Mouse (Mus musculus) liver, adult 2 months (tissue): ENCODE measurements around the gene Homez. TPM values are rescaled to one million over a fixed set of nuclear protein-coding genes. Genes with fewer than 3 reads are reported as not detected.

ENCODE experiments used
- DNase-seq: peaks from one replicate; pipeline ENCODE4 v3.0.0-alpha.2; 2011; ENCODE audit warnings: low read depth, low spot score; ENCODE audit errors: extremely low read depth
- H3K27ac ChIP-seq: fragments of 200-500 bp; replicated peaks from 2 replicates; pipeline ENCODE4 v1.5.1; 2012; ENCODE audit warnings: low read depth, mild to moderate bottlenecking, control low read depth, inconsistent platforms, low read length; ENCODE audit not compliant: insufficient read depth
- H3K27me3 ChIP-seq: fragments of 200-500 bp; 2 replicates; pipeline ENCODE4 v1.6.1; 2012; ENCODE audit warnings: mild to moderate bottlenecking, moderate library complexity, low read length, inconsistent platforms; ENCODE audit not compliant: control insufficient read depth, insufficient read depth
- H3K36me3 ChIP-seq: fragments of 200-500 bp; 2 replicates; pipeline ENCODE4 v1.6.1; 2012; ENCODE audit warnings: low read length, inconsistent platforms; ENCODE audit not compliant: control insufficient read depth, insufficient read depth
- H3K4me1 ChIP-seq: fragments of 200-500 bp; 2 replicates; pipeline ENCODE4 v1.6.1; 2011; ENCODE audit warnings: low read length; ENCODE audit not compliant: control insufficient read depth, insufficient read depth
- H3K4me3 ChIP-seq: fragments of 200-500 bp; 2 replicates; pipeline ENCODE4 v1.5.1; 2011; ENCODE audit warnings: low read depth, mild to moderate bottlenecking, control low read depth, low read length, moderate library complexity; ENCODE audit not compliant: insufficient read depth
- H3K79me2 ChIP-seq: fragments of 200-500 bp; 2 replicates; pipeline ENCODE4 v1.6.1; 2012; ENCODE audit warnings: inconsistent platforms, mild to moderate bottlenecking, low read length, moderate library complexity; ENCODE audit not compliant: control insufficient read depth, insufficient read depth
- H3K9ac ChIP-seq: fragments of 200-500 bp; 2 replicates; pipeline ENCODE4 v1.6.1; 2012; ENCODE audit warnings: low read depth, mild to moderate bottlenecking, control low read depth, inconsistent platforms, low read length
- CTCF ChIP-seq: fragments of 200-500 bp; IDR thresholded peaks from 2 replicates; pipeline ENCODE4 v1.5.1; 2011; ENCODE audit warnings: low read depth, low read length, control low read depth
- POLR2A ChIP-seq: fragments of 200-500 bp; IDR thresholded peaks from 2 replicates; pipeline ENCODE4 v1.6.1; 2011; ENCODE audit warnings: low read length, control low read depth; ENCODE audit not compliant: insufficient read depth; ENCODE audit errors: extremely low read depth
- WGBS: fragments of 180-500 bp; shearing (Covaris S2); methylation state at CpG from one replicate; pipeline ENCODE4 v1.1.7; 2018; 5-methylcytosine and 5-hydroxymethylcytosine counted together
- polyA plus RNA-seq: library from polyadenylated mRNA; depleted of rRNA; stranded (reverse); fragments of >200 nt; gene quantifications from 2 replicates; pipeline ENCODE4 v1.2.3, GENCODE M21; 2012; rRNA removed
- total RNA-seq: library from RNA; depleted of rRNA; stranded (reverse); fragments of >200 nt; gene quantifications from 2 replicates; pipeline ENCODE4 v1.2.3, GENCODE M21; 2014; rRNA removed

The Homez gene
- total and polyA plus RNA-seq, 2 experiments = 2.1 to 2.5 TPM

DNA sequence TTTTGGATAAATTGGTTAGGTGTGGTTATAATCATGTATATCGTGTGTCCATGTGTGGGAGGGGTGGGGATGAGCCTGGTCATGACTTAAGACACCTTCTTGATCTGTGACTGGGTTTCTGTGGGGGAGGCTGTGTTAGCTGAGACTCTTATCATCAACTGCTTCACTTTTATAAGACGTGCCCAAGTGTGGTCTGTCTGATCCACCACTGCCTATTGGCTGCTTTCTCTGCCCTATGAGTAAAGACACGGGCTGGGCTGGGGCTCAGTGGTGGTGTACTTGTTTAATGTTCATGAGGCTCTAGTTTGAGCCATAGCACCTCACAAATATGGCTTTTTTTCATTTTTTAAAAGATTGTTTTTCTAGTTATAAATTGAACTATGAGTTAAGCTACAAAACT, 55.0 kb downstream of the Homez start:
- no peak for TF ChIP-seq POLR2A
- TF ChIP-seq CTCF = no peak
- 78% methylated on average over 3 of the region's 3 CpGs for WGBS
- Histone ChIP-seq H3K79me2 (no peaks in the 10 kb centered on the region), H3K27ac (no peak overlapping the region), H3K36me3 (no peaks in the 10 kb centered on the region), H3K4me1 (no peaks in the 10 kb centered on the region), H3K9ac (no peak overlapping the region), H3K27me3 (no peaks in the 10 kb centered on the region), H3K4me3 (no peak overlapping the region)
- no peak for DNase-seq

DNA sequence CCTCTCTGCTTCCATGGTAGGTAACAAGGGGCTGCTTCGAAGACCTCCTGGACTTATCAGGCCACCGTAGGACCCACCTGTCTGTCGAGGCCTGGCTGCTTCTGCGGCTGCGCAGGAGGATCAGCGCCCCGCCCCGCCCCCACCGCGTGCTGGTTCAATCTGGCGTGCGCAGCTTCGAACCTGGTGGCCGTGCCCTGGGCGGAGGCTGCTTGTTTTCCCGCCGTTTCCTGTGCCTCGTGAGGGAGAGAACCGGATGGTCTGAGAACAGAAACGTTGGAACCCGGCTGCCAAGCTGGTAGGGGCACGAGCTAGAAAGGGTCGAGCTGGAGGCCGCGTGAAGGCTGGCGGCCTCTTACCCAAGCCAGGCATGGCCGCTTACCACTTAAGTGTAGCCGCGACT, 56.8 kb downstream of the Homez start, which contains the start of gene Rnf212b:
Gene Rnf212b, plus strand, starts transcription at position 151 of the 400 bp plus-strand sequence.
- Histone ChIP-seq H3K27me3 (no peaks in the 10 kb centered on the region), H3K36me3 (no peaks in the 10 kb centered on the region), H3K9ac (no peak within 1 kb of the TSS), H3K4me1 (no peaks in the 10 kb centered on the region), H3K79me2 (no peaks in the 10 kb centered on the region), H3K27ac (no peak within 1 kb of the TSS), H3K4me3 (no peak within 1 kb of the TSS)
- TF ChIP-seq POLR2A = no peak
- TF ChIP-seq CTCF = no peak
- 86% methylated on average over 29 of the region's 29 CpGs for WGBS
- no peak for DNase-seq

DNA sequence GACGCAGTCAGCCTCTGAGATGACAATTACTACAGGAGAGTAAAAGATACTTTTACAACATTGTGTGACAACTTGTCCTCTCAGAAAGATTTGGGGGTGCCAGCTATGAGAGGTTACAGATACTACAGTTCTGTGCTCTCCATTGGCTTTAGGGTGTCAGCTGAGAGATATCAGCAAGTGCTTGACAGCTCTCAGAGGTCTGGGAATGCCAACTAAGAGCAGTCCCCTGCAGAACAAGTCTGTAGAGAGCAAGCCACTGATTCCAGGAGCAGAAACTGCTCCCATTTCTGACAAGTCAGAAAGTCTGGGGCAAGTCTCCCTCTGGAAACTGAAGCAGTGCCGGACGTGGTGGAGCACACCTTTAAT, 61.1 kb downstream of the Homez start:
- TF ChIP-seq POLR2A (no peak), CTCF (no peak)
- Histone ChIP-seq H3K4me1 (no peaks in the 10 kb centered on the region), H3K9ac (no peak overlapping the region), H3K27me3 (no peaks in the 10 kb centered on the region), H3K36me3 (no peaks in the 10 kb centered on the region), H3K4me3 (no peak overlapping the region), H3K27ac (no peak overlapping the region), H3K79me2 (no peaks in the 10 kb centered on the region)
- 89% methylated on average over 3 of the region's 3 CpGs for whole genome bisulfite sequencing
- no peak for DNase-seq

DNA sequence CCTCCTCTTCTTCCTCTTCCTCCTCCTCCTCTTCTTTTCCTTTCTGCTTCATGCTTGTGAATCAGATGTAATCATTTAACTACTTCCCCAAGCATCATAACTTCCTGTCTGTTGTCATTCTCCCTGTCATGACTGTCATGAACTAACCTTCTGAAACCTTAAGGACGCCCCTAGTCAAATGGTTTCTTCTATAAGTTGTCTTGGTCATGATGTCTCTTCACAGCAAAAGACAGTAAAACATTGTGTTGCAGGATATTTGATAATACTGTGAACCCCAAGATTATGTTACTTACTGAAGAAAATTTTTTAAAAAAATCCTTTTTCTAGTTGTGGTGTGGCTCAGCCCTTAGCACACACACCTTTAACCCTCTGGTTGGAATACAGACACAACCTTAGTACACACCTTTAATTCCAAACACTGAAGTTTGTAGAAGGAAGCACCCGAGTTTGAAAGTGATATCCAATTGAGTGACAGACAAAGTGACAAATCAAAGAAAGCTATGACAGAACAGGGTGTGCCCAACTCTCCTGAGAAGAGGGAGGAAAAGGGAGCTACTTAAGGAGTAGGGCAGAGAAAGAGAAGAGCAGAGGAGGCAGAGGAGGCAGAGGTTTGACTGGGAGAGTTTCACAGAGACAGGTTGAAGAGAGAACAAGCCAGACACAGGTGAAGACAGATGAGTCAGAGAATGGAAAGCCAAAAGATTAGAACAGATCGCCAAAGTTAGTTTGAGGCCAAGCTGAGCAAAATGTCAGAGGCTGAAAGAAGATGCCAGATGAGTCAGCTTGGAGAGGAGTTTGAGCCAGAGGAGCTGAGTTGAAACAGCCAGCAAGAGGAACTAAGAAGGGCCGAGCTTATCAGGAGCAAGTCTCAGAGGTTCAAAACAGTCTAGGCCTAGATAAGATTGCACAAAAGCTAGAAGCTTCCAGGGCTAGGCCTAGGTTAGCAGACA, 61.8 kb downstream of the Homez start:
- Histone ChIP-seq H3K4me1 (no peaks in the 10 kb centered on the region), H3K36me3 (no peaks in the 10 kb centered on the region), H3K27ac (no peak overlapping the region), H3K79me2 (no peaks in the 10 kb centered on the region), H3K4me3 (no peak overlapping the region), H3K27me3 (no peaks in the 10 kb centered on the region), H3K9ac (no peak overlapping the region)
- no peak for DNase-seq
- TF ChIP-seq POLR2A (no peak), CTCF (no peak)
- WGBS = 68% methylated on average over 4 of the region's 4 CpGs

DNA sequence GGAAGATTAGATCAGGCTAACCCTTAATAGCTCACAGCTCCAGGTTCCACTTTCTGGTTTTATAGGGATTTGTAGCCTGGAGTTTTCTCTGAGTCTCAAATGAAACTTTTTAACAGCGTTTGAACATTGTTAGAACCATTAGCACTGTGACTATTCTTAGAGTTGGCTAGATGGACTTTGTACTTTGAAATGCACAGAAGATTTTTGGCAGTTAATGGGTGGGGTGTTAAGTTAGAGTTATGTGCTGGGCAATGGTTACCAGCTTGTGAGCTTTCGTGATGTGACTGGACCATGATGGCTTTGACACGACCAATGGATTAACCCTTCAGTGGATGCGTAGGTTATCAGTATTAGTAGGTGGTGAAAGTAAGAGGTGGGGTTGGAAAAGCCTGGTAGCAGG, 64.6 kb downstream of the Homez start:
- Histone ChIP-seq H3K79me2 (no peaks in the 10 kb centered on the region), H3K9ac (no peak overlapping the region), H3K27ac (no peak overlapping the region), H3K27me3 (no peaks in the 10 kb centered on the region), H3K4me1 (no peaks in the 10 kb centered on the region), H3K36me3 (no peaks in the 10 kb centered on the region), H3K4me3 (no peak overlapping the region)
- DNase-seq = peak; percentile 21
- WGBS = 43% methylated on average over 4 of the region's 4 CpGs
- no peak for TF ChIP-seq POLR2A

Other genes with a start within 250 kb of the Homez start
- not detected in 2 replicates for gene Psmb11, start 249.5 kb downstream of the Homez start, total RNA-seq
- gene Psmb11, start 249.5 kb downstream of the Homez start, polyA plus RNA-seq = not detected in 2 replicates
- gene Gm17606, start 230.0 kb downstream of the Homez start, total RNA-seq = not detected in 2 replicates
- not detected in 2 replicates for gene Gm17606, start 230.0 kb downstream of the Homez start, polyA plus RNA-seq
- gene Cdh24, start 229.6 kb downstream of the Homez start, total RNA-seq = 0.09 and 0.27 TPM in 2 replicates
- 0.37 and 0.73 TPM in 2 replicates for gene Cdh24, start 229.6 kb downstream of the Homez start, polyA plus RNA-seq
- 30.6 and 36.0 TPM in 2 replicates for gene 1700123O20Rik, start 184.7 kb downstream of the Homez start, total RNA-seq
- 36.7 and 39.0 TPM in 2 replicates for gene 1700123O20Rik, start 184.7 kb downstream of the Homez start, polyA plus RNA-seq
- gene Acin1, start 184.0 kb downstream of the Homez start, total RNA-seq = 39.7 and 44.3 TPM in 2 replicates
- gene Acin1, start 184.0 kb downstream of the Homez start, polyA plus RNA-seq = 39.0 and 49.1 TPM in 2 replicates
- not detected in 2 replicates for gene Gm29776, start 172.1 kb downstream of the Homez start, total RNA-seq
- gene Gm29776, start 172.1 kb downstream of the Homez start, polyA plus RNA-seq = not detected in 2 replicates
- 5.6 and 7.9 TPM in 2 replicates for gene Cebpe, start 158.8 kb downstream of the Homez start, total RNA-seq
- 12.4 and 12.9 TPM in 2 replicates for gene Cebpe, start 158.8 kb downstream of the Homez start, polyA plus RNA-seq
- gene Slc7a8, start 89.0 kb downstream of the Homez start, total RNA-seq = 1.0 and 1.8 TPM in 2 replicates
- 2.2 and 2.9 TPM in 2 replicates for gene Slc7a8, start 89.0 kb downstream of the Homez start, polyA plus RNA-seq
- not detected in 2 replicates for gene Rnf212b, start 56.8 kb downstream of the Homez start, total RNA-seq
- gene Rnf212b, start 56.8 kb downstream of the Homez start, polyA plus RNA-seq = not detected in 2 replicates
- 4.9 and 6.4 TPM in 2 replicates for gene Ppp1r3e, start 6.6 kb upstream of the Homez start, total RNA-seq
- gene Ppp1r3e, start 6.6 kb upstream of the Homez start, polyA plus RNA-seq = 7.5 and 8.7 TPM in 2 replicates
- gene Bcl2l2, start 12.4 kb upstream of the Homez start, total RNA-seq = 14.1 and 17.2 TPM in 2 replicates
- gene Bcl2l2, start 12.4 kb upstream of the Homez start, polyA plus RNA-seq = 17.3 and 19.5 TPM in 2 replicates
- gene Gm20521, start 12.5 kb upstream of the Homez start, total RNA-seq = 0.13 TPM in 1 of 2 replicates, not detected in the other
- gene Gm20521, start 12.5 kb upstream of the Homez start, polyA plus RNA-seq = 7.9 TPM in 1 of 2 replicates, not detected in the other
- gene Pabpn1, start 21.5 kb upstream of the Homez start, total RNA-seq = 29.7 and 37.8 TPM in 2 replicates
- gene Pabpn1, start 21.5 kb upstream of the Homez start, polyA plus RNA-seq = 65.4 and 89.4 TPM in 2 replicates
- gene Slc22a17, start 42.2 kb upstream of the Homez start, total RNA-seq = 0.46 and 0.81 TPM in 2 replicates
- 1.4 and 2.7 TPM in 2 replicates for gene Slc22a17, start 42.2 kb upstream of the Homez start, polyA plus RNA-seq
- under 0.01 and 0.20 TPM in 2 replicates for gene Efs, start 55.2 kb upstream of the Homez start, total RNA-seq
- gene Efs, start 55.2 kb upstream of the Homez start, polyA plus RNA-seq = 0.13 and 0.15 TPM in 2 replicates
- gene Il25, start 61.7 kb upstream of the Homez start, total RNA-seq = not detected in 2 replicates
- not detected in 2 replicates for gene Il25, start 61.7 kb upstream of the Homez start, polyA plus RNA-seq
- gene Cmtm5, start 65.3 kb upstream of the Homez start, total RNA-seq = not detected in 2 replicates
- gene Cmtm5, start 65.3 kb upstream of the Homez start, polyA plus RNA-seq = not detected in 2 replicates
- gene Myh6, start 96.0 kb upstream of the Homez start, total RNA-seq = 0.60 TPM in 1 of 2 replicates, not detected in the other
- gene Myh6, start 96.0 kb upstream of the Homez start, polyA plus RNA-seq = 0.02 and 0.04 TPM in 2 replicates
- not detected in 2 replicates for gene Gm17428, start 106.0 kb upstream of the Homez start, total RNA-seq
- not detected in 2 replicates for gene Gm17428, start 106.0 kb upstream of the Homez start, polyA plus RNA-seq
- gene Myh7, start 123.7 kb upstream of the Homez start, total RNA-seq = 1.5 TPM in 1 of 2 replicates, not detected in the other
- gene Myh7, start 123.7 kb upstream of the Homez start, polyA plus RNA-seq = 0.02 TPM in 1 of 2 replicates, not detected in the other
- 25.8 and 26.9 TPM in 2 replicates for gene Ngdn, start 144.5 kb upstream of the Homez start, total RNA-seq
- 6.9 and 8.1 TPM in 2 replicates for gene Ngdn, start 144.5 kb upstream of the Homez start, polyA plus RNA-seq
- 1.5 and 1.7 TPM in 2 replicates for gene Zfhx2, start 221.4 kb upstream of the Homez start, total RNA-seq
- gene Zfhx2, start 221.4 kb upstream of the Homez start, polyA plus RNA-seq = 1.4 and 1.7 TPM in 2 replicates
- gene Thtpa, start 223.8 kb upstream of the Homez start, total RNA-seq = 14.6 and 15.4 TPM in 2 replicates
- gene Thtpa, start 223.8 kb upstream of the Homez start, polyA plus RNA-seq = 8.7 and 10.9 TPM in 2 replicates
- gene Ap1g2, start 235.6 kb upstream of the Homez start, total RNA-seq = 4.9 and 5.4 TPM in 2 replicates
- 8.7 and 15.6 TPM in 2 replicates for gene Ap1g2, start 235.6 kb upstream of the Homez start, polyA plus RNA-seq
- not detected in 2 replicates for gene Jph4, start 246.0 kb upstream of the Homez start, total RNA-seq
- not detected in 2 replicates for gene Jph4, start 246.0 kb upstream of the Homez start, polyA plus RNA-seq